Mouse (Mus musculus): Measurements from ENCODE around the gene Txnl4b. TPM values are rescaled to one million over a fixed set of nuclear protein-coding genes. Genes with fewer than 3 reads are reported as not detected.

Gene Txnl4b
- polyA plus RNA-seq, 1 experiment from 2014 or later: 28.9 TPM

DNA sequence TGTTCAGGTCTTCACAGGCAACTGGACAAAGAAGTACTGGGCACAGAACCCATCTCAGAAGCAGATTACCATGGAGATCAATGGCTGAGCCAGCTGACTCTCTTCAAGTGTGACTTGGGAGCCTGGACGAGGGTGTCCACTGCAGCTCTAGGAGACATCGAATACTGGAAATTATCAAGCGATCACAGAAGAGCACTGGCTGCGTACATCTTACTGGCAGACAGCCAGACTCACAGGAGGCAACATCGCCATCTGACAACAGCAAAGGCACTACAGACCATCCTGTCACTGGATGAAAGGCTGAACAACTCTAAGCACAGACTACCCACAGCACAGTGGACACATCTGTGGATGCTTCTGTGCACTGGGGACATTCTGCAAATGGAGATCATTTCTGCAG is 26.5 kb downstream of the Txnl4b start:
- 88% methylated on average over 5 of the region's 5 CpGs for WGBS
- H3K4me1 ChIP-seq (ENCODE audit: insufficient read depth, low read length): no peaks in the 10 kb centered on the region
- no peaks in the 10 kb centered on the region for H3K27me3 ChIP-seq (ENCODE audit: insufficient read depth, low read length)
- H3K9ac ChIP-seq (replicated peaks; ENCODE audit: low read length): no peak overlapping the region
- no peaks in the 10 kb centered on the region for H3K9me3 ChIP-seq (ENCODE audit: low read length)
- no peak overlapping the region for H3K4me3 ChIP-seq (ENCODE audit: low read length)
- H3K36me3 ChIP-seq (ENCODE audit: insufficient read depth, low read length): peaks cover 21% of the 10 kb centered on the region
- no peak overlapping the region for H3K4me2 ChIP-seq (replicated peaks; ENCODE audit: low read depth, low read length)
- no peak for ATAC-seq (ENCODE audit: low FRiP score, low TSS enrichment)
- H3K27ac ChIP-seq (ENCODE audit: low read length): no peak overlapping the region

DNA sequence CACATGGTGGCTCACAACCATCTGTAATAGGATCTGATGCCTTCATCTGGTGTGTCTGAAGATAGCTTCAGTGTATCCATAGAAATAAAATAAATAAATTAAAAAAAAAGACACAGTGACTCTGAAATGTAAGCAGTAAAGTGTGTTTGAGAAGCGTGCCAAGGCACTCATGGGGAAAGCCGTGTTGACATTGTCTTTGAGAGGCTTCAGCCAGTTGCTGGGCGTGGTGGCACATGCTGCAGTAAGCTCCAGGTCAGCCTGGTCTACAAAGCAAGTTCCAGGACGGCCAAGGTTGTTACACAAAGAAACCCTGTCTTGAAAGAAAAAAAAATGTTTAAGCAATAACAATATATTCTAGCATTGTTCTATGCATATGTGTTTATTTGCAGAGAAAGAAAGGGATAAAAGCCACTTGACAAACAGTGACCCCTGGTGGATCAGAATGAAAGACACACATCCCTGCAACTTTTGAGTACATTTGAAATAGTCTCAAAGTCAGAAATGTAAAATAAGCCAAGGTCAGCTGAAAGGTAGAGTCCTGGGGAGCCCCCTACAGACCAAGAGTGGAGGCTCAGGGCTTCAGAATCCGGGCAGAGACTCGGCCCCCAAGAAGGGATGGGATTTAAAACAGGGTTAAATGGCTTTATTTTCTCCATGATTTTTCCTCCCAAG is 27.6 kb downstream of the Txnl4b start:
- Histone ChIP-seq H3K4me3 (ENCODE audit: low read length) (no peak overlapping the region), H3K36me3 (ENCODE audit: insufficient read depth, low read length) (peaks cover 21% of the 10 kb centered on the region), H3K4me1 (ENCODE audit: insufficient read depth, low read length) (no peaks in the 10 kb centered on the region), H3K9me3 (ENCODE audit: low read length) (no peaks in the 10 kb centered on the region), H3K4me2 (replicated peaks; ENCODE audit: low read depth, low read length) (no peak overlapping the region), H3K27me3 (ENCODE audit: insufficient read depth, low read length) (no peaks in the 10 kb centered on the region), H3K27ac (ENCODE audit: low read length) (no peak overlapping the region), H3K9ac (replicated peaks; ENCODE audit: low read length) (no peak overlapping the region)
- 76% methylated on average over 6 of the region's 6 CpGs for WGBS
- no peak for ATAC-seq (ENCODE audit: low FRiP score, low TSS enrichment)

DNA sequence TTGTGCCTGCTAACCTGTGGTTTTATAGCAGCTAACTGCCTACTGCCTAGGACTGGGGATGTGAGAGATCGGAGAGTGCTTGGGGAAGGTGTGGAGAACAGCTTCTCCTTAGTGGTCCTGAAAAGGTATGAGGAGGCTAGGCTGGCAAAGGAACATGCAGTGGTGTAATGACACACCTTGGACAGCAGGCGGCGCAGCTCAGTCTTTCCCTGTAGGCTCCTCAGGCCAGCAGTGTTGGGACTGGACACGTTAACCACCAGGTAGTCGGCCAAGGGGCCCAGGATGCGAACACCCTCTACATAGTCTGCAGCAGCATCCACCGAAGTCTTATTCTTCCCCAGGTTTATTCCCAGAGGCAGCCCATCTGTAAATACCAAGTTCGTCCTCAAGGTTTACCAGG is 30.2 kb downstream of the Txnl4b start:
- Histone ChIP-seq H3K9me3 (ENCODE audit: low read length) (no peaks in the 10 kb centered on the region), H3K4me1 (ENCODE audit: insufficient read depth, low read length) (no peaks in the 10 kb centered on the region), H3K36me3 (ENCODE audit: insufficient read depth, low read length) (peaks cover 29% of the 10 kb centered on the region), H3K27me3 (ENCODE audit: insufficient read depth, low read length) (no peaks in the 10 kb centered on the region), H3K4me3 (ENCODE audit: low read length) (no peak overlapping the region), H3K4me2 (replicated peaks; ENCODE audit: low read depth, low read length) (no peak overlapping the region), H3K27ac (ENCODE audit: low read length) (no peak overlapping the region), H3K9ac (replicated peaks; ENCODE audit: low read length) (no peak overlapping the region)
- 0 out of 2 replicates have a peak, but pooled peaks have one; percentile 59 for ATAC-seq (ENCODE audit: low FRiP score, low TSS enrichment)
- 53% methylated on average over 8 of the region's 8 CpGs for WGBS

DNA sequence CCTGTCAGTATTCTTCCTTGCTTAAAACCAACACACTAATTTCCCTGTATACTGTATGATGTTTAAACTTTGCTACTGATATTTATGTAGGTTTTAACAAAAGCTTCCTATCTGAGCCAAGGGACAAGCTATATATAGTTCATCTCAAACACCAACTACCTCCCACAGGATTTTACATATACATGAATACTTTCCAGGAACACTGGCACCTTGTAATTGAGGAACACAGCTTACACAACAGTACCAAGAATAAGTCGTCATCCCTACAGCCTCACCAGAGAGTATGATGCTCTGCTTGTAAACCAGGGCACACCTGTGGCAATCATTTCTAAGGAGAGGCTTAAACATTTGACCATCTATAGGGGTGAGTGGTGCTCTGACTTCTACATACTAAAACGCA is 41.0 kb downstream of the Txnl4b start:
- Histone ChIP-seq H3K9ac (replicated peaks; ENCODE audit: low read length) (no peak overlapping the region), H3K27me3 (ENCODE audit: insufficient read depth, low read length) (no peaks in the 10 kb centered on the region), H3K4me1 (ENCODE audit: insufficient read depth, low read length) (peaks cover 12% of the 10 kb centered on the region), H3K4me2 (replicated peaks; ENCODE audit: low read depth, low read length) (no peak overlapping the region), H3K36me3 (ENCODE audit: insufficient read depth, low read length) (peaks cover 14% of the 10 kb centered on the region; the same call in 1 of the 2 replicates), H3K4me3 (ENCODE audit: low read length) (no peak overlapping the region), H3K9me3 (ENCODE audit: low read length) (no peaks in the 10 kb centered on the region), H3K27ac (ENCODE audit: low read length) (no peak overlapping the region)
- 79% methylated on average over 2 of the region's 2 CpGs for WGBS
- ATAC-seq (ENCODE audit: low FRiP score, low TSS enrichment): no peak

DNA sequence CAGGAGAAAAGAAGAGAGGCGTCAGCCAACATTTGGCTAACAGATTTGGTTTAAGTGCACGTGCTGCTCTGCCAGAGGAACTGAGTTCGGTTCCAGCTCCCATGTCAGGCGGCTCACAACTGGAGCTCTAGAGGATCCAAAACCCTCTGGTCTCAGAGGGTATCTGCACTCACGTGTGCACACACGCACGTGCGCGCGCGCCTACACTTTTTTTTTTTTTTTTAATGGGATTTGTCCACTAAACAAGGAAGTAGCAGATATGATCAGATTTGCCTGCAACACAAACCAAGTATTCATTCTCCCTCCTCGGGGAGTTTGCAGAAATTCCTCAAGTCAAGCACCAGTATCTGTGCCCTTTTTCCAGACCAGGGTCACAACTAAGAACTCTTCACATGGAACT is 42.0 kb downstream of the Txnl4b start:
- ATAC-seq (ENCODE audit: low FRiP score, low TSS enrichment): no peak
- Histone ChIP-seq H3K4me3 (ENCODE audit: low read length) (peak overlapping the region; percentile 73), H3K4me1 (ENCODE audit: insufficient read depth, low read length) (peaks cover 12% of the 10 kb centered on the region), H3K9me3 (ENCODE audit: low read length) (no peaks in the 10 kb centered on the region), H3K36me3 (ENCODE audit: insufficient read depth, low read length) (peaks cover 14% of the 10 kb centered on the region; the same call in 1 of the 2 replicates), H3K9ac (replicated peaks; ENCODE audit: low read length) (peak overlapping the region; percentile 83), H3K4me2 (replicated peaks; ENCODE audit: low read depth, low read length) (peak overlapping the region; percentile 78), H3K27me3 (ENCODE audit: insufficient read depth, low read length) (no peaks in the 10 kb centered on the region), H3K27ac (ENCODE audit: low read length) (0 out of 2 replicates have a peak overlapping the region, but pooled peaks have one; percentile 99)
- 10% methylated on average over 12 of the region's 12 CpGs for WGBS

DNA sequence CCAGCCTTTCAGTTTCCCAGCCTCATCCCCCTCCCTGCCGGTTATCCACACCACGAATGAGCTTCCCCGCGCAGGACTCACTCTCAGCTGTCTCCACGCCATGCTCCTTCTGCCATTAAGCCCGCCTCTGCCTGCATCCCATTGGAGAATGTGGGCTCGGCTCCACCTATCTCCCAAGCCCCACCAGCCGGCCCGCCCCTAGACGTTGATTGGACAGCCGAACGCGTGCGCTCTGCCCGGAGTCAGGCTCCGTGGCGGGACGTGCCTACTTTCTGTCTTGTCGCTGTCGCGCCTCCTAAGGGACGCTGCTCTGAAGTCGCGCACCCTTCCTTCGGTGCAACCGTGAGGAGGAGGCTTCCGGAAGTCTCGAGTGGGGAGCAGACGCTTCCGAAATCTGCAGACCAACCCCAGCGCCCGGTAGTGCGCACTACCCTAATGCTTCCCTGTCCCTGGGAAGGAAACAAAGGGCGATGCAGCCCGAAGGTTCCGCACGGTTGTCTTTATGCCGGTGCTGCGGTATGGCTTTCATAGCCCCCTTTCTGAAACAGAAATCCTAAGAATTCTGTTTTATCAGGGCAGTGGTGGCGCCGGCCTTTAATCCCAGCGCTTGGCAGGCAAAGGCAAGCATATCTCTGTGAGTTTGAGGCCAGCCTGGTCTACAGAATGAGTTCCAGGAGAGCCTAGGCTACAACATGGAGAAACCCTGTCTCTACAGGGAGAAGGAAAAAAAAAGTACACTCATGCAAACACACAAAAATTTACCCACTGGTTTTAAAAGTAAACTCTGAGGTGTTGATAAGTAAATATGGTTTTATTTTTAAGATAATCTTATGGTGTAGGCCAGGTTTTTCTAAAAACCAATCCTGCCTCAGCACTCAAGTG is 42.8 kb downstream of the Txnl4b start, which contains the start of gene Dhodh:
Gene Dhodh, minus strand, starts transcription at position 403 of the 882 bp plus-strand sequence.
- Histone ChIP-seq H3K4me3 (ENCODE audit: low read length) (peak within 1 kb of the TSS; percentile 73), H3K9me3 (ENCODE audit: low read length) (no peaks in the 10 kb centered on the region), H3K4me2 (replicated peaks; ENCODE audit: low read depth, low read length) (peak within 1 kb of the TSS; percentile 78), H3K36me3 (ENCODE audit: insufficient read depth, low read length) (peaks cover 8% of the 10 kb centered on the region; the same call in 1 of the 2 replicates), H3K27ac (ENCODE audit: low read length) (peak within 1 kb of the TSS; percentile 99), H3K9ac (replicated peaks; ENCODE audit: low read length) (peak within 1 kb of the TSS; percentile 83), H3K27me3 (ENCODE audit: insufficient read depth, low read length) (no peaks in the 10 kb centered on the region), H3K4me1 (ENCODE audit: insufficient read depth, low read length) (peaks cover 12% of the 10 kb centered on the region)
- ATAC-seq (ENCODE audit: low FRiP score, low TSS enrichment): peak; percentile 99
- WGBS: under 1% methylated on average over 42 of the region's 42 CpGs

DNA sequence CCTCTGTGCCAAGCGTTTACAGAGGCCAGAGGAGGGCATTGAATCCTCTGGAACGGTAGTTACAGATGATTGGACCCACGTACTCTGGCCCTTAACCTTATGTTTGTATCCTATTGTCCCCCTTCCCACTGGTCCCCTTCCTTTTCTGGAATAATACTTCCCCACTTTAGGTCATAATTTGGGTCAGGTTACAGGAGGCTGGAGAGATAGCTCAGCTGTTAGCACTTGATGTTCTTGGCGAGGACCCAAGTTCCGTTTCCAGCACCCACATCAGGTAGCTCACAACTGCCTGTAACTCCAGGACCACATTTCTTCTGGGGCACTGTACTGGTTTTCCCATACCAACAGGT is 43.4 kb downstream of the Txnl4b start:
- Histone ChIP-seq H3K36me3 (ENCODE audit: insufficient read depth, low read length) (0 out of 2 replicates have a peak, but pooled peaks cover 2% of the 10 kb centered on the region), H3K9ac (replicated peaks; ENCODE audit: low read length) (peak overlapping the region; percentile 83), H3K4me1 (ENCODE audit: insufficient read depth, low read length) (peaks cover 12% of the 10 kb centered on the region), H3K27ac (ENCODE audit: low read length) (peak overlapping the region; percentile 99), H3K9me3 (ENCODE audit: low read length) (no peaks in the 10 kb centered on the region), H3K4me2 (replicated peaks; ENCODE audit: low read depth, low read length) (peak overlapping the region; percentile 78), H3K4me3 (ENCODE audit: low read length) (peak overlapping the region; percentile 73), H3K27me3 (ENCODE audit: insufficient read depth, low read length) (no peaks in the 10 kb centered on the region)
- ATAC-seq (ENCODE audit: low FRiP score, low TSS enrichment): no peak
- WGBS: 7% methylated on average over 5 of the region's 5 CpGs

DNA sequence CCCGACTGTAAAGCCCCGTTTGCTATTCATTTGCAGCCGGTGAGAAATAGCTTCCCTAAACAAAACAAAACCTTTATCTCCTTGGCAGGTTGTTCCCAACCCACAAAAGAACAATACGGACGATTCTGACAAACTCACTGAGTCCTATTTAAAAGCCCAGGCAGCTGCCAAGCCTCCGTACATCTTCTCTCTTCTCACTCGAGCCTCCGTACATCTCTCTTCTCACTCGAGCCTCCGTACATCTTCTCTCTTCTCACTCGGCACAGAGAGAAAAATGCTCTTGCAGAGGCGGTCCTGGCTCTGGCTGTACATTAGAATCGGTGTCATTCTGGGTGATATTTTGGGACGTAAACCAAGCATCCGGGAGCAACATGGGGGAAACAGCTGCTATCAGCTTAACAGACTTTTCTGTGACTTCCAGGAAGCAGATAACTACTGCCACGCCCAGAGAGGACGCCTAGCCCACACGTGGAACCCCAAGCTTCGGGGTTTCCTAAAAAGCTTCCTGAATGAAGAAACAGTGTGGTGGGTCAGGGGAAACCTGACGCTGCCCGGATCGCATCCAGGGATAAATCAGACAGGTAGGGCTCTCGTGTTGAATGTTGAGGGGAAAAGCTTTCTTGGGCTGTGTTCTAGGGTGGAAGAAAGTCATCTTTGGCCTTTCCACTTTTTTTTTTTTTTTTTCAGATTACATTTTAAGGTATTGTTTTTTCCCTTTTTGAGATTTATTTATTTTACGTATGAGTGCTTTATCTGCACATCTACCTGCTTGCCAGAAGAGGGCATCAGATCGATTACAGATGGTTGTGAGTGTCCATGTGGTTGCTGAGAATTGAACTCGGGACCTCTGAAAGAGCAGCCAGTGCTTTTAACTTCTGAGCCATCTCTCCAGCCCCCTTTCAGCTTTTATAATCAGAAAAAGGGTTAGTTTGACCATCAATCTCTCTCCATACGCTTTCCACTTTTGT is 48.8 kb downstream of the Txnl4b start, which contains the start of gene Pkd1l3:
Gene Pkd1l3, plus strand, starts transcription at position 275 of the 968 bp plus-strand sequence.
- no peaks in the 10 kb centered on the region for H3K4me1 ChIP-seq (ENCODE audit: insufficient read depth, low read length)
- no peak within 1 kb of the TSS for H3K4me2 ChIP-seq (replicated peaks; ENCODE audit: low read depth, low read length)

DNA sequence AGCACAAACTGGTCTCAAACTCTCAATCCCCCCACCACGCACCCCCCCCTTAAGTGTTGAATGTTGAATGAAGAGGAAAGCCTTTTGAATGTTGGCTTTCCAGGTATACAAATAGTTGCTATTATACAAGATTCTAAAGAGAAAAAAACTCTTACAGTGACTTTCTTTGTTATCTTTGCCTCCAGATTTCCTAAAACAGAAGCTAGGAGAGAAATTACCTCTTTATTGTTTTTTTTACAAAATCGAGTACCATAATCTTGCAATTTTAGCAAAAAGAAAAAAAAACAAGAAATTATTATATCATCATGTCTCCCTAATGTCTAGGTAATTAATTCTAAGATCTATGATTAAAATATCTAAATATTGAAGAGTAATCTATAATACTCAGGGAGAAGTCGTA is 49.9 kb downstream of the Txnl4b start:
- H3K9me3 ChIP-seq (ENCODE audit: low read length): no peaks in the 10 kb centered on the region
- H3K4me3 ChIP-seq (ENCODE audit: low read length): no peak overlapping the region
- no peak overlapping the region for H3K4me2 ChIP-seq (replicated peaks; ENCODE audit: low read depth, low read length)
- 89% methylated on average over 3 of the region's 3 CpGs for WGBS
- no peaks in the 10 kb centered on the region for H3K27me3 ChIP-seq (ENCODE audit: insufficient read depth, low read length)
- no peaks in the 10 kb centered on the region for H3K36me3 ChIP-seq (ENCODE audit: insufficient read depth, low read length)
- no peak for ATAC-seq (ENCODE audit: low FRiP score, low TSS enrichment)
- no peak overlapping the region for H3K9ac ChIP-seq (replicated peaks; ENCODE audit: low read length)
- H3K4me1 ChIP-seq (ENCODE audit: insufficient read depth, low read length): no peaks in the 10 kb centered on the region
- no peak overlapping the region for H3K27ac ChIP-seq (ENCODE audit: low read length)

More for the DNA sequence above, 48.8 kb downstream of the Txnl4b start, which contains the start of gene Pkd1l3:
- Histone ChIP-seq H3K36me3 (ENCODE audit: insufficient read depth, low read length) (no peaks in the 10 kb centered on the region), H3K9me3 (ENCODE audit: low read length) (no peaks in the 10 kb centered on the region), H3K4me3 (ENCODE audit: low read length) (no peak within 1 kb of the TSS), H3K27ac (ENCODE audit: low read length) (no peak within 1 kb of the TSS), H3K9ac (replicated peaks; ENCODE audit: low read length) (no peak within 1 kb of the TSS), H3K27me3 (ENCODE audit: insufficient read depth, low read length) (no peaks in the 10 kb centered on the region)
- ATAC-seq (ENCODE audit: low FRiP score, low TSS enrichment): no peak
- WGBS: 64% methylated on average over 27 of the region's 27 CpGs

Data from kidney, embryonic 16.5 days (tissue).